Mouse (Mus musculus): Measurements from ENCODE around the gene Exoc6b. TPM values are rescaled to one million over a fixed set of nuclear protein-coding genes. Genes with fewer than 3 reads are reported as not detected.

The Exoc6b gene
- total and polyA plus RNA-seq, 2 experiments from 2014 or later: 37.0 to 43.7 TPM

DNA sequence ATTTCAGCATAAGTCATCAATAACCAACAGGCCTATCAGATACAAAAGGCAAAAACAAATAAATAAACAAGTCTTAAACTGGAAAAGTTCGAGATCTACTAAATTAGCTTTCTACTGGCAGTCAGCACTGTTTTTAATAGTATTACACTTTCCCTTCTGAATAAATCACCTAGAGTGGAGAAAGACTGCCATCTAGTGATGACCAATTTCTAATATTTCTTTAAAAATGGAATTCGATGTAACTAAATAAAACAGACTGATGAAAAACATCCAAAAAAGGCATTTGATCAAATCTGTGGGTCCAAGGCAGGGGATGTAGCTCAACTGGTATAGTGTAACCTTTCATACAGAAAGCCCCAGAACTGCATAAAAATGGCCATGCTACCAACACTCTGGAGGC lies 52.3 kb downstream of the Exoc6b start:
- TF ChIP-seq CTCF (IDR thresholded peaks at IDR 0.05): peak; percentile 80
- Histone ChIP-seq H3K27me3 (ENCODE audit: insufficient read depth, low read length) (no peaks in the 10 kb centered on the region), H3K4me1 (ENCODE audit: insufficient read depth, low read length) (no peaks in the 10 kb centered on the region), H3K9ac (replicated peaks; ENCODE audit: low read length, poor library complexity, severe bottlenecking) (no peak overlapping the region), H3K36me3 (ENCODE audit: insufficient read depth, low read length) (no peaks in the 10 kb centered on the region), H3K4me3 (ENCODE audit: low read depth, low read length) (no peak overlapping the region), H3K27ac (ENCODE audit: low read depth, low read length) (no peak overlapping the region), H3K9me3 (ENCODE audit: low read length) (no peaks in the 10 kb centered on the region), H3K4me2 (ENCODE audit: low read depth, low read length, poor library complexity, severe bottlenecking) (no peak overlapping the region)
- DNase-seq (ENCODE audit: low spot score): peak; percentile 60
- ATAC-seq (ENCODE audit: low FRiP score): no peak
- 30% methylated on average over 2 of the region's 2 CpGs for WGBS

DNA sequence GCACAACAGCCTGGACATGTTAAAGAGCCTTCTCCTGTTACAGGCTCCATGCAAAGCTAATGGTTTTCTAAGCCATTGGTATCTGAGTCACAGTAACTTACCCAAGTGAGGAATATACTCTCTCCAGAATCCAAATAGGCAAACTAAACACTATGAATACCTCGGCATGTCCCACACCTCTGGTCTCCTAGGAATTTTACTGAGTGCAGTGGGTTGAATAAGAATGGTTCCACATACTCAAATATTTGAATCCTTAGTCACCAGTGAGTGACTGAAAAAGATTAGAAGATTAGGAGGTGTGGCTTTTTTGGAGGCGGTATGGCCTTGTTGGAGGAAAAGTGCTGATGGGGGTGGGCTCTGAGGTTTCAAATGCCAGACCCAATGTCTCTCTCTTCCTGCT lies 55.4 kb downstream of the Exoc6b start:
- peaks cover 4% of the 10 kb centered on the region; the same call in 1 of the 2 replicates for H3K36me3 ChIP-seq (ENCODE audit: insufficient read depth, low read length)
- no peaks in the 10 kb centered on the region for H3K9me3 ChIP-seq (ENCODE audit: low read length)
- H3K4me1 ChIP-seq (ENCODE audit: insufficient read depth, low read length): no peaks in the 10 kb centered on the region
- H3K4me3 ChIP-seq (ENCODE audit: low read depth, low read length): no peak overlapping the region
- no peak for TF ChIP-seq CTCF (IDR thresholded peaks at IDR 0.05)
- no peak overlapping the region for H3K9ac ChIP-seq (replicated peaks; ENCODE audit: low read length, poor library complexity, severe bottlenecking)
- WGBS: 88% methylated on average over 2 of the region's 2 CpGs
- no peak overlapping the region for H3K4me2 ChIP-seq (ENCODE audit: low read depth, low read length, poor library complexity, severe bottlenecking)
- no peak for DNase-seq (ENCODE audit: low spot score)
- H3K27me3 ChIP-seq (ENCODE audit: insufficient read depth, low read length): no peaks in the 10 kb centered on the region
- ATAC-seq (ENCODE audit: low FRiP score): no peak
- no peak overlapping the region for H3K27ac ChIP-seq (ENCODE audit: low read depth, low read length)

DNA sequence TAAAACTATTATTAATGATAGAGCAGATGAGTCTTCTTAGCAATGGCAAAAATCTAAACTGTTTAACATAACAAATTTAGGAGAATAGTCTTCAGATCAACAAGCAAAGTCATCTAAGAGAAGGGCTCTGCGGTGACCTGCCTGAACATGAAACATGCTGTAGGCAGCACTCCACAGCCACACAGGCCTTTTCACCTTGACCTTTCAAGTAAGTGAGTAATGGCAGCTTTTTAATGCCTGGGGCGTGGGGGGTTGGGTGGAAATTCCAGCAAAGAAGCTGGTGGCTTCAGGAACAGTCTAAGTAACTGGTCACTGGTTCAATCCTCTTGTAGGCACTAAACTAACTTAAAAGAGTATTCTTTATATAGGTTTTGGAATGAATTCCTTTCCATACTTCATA lies 58.9 kb downstream of the Exoc6b start:
- H3K36me3 ChIP-seq (ENCODE audit: insufficient read depth, low read length): peaks cover 4% of the 10 kb centered on the region; the same call in 1 of the 2 replicates
- H3K9me3 ChIP-seq (ENCODE audit: low read length): no peaks in the 10 kb centered on the region
- H3K4me2 ChIP-seq (ENCODE audit: low read depth, low read length, poor library complexity, severe bottlenecking): no peak overlapping the region
- TF ChIP-seq CTCF (IDR thresholded peaks at IDR 0.05): no peak
- WGBS: 91% methylated on average over 2 of the region's 2 CpGs
- no peaks in the 10 kb centered on the region for H3K4me1 ChIP-seq (ENCODE audit: insufficient read depth, low read length)
- no peak overlapping the region for H3K27ac ChIP-seq (ENCODE audit: low read depth, low read length)
- no peaks in the 10 kb centered on the region for H3K27me3 ChIP-seq (ENCODE audit: insufficient read depth, low read length)
- ATAC-seq (ENCODE audit: low FRiP score) (no peak), DNase-seq (ENCODE audit: low spot score) (no peak)
- no peak overlapping the region for H3K9ac ChIP-seq (replicated peaks; ENCODE audit: low read length, poor library complexity, severe bottlenecking)
- H3K4me3 ChIP-seq (ENCODE audit: low read depth, low read length): no peak overlapping the region

DNA sequence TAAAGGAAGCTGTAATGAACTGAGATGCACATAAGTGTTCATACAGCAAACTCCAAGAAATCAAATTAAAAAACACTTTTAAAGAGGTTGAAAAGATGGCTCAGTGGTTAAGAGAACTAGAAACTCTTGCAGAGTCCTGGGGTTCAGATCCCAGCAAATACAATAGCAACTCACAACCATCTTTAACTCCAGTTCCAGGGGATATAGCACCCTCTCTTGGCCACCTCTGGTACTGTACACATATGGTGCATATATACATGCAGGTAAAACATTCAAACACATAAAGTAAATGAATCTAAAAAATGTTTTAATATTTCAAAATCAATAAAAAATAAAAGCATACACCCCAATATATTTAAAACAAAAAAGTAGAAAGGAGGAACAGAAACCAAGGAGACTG lies 73.9 kb downstream of the Exoc6b start:
- H3K9ac ChIP-seq (replicated peaks; ENCODE audit: low read length, poor library complexity, severe bottlenecking): no peak overlapping the region
- H3K4me1 ChIP-seq (ENCODE audit: insufficient read depth, low read length): no peaks in the 10 kb centered on the region
- no peaks in the 10 kb centered on the region for H3K9me3 ChIP-seq (ENCODE audit: low read length)
- no peak overlapping the region for H3K27ac ChIP-seq (ENCODE audit: low read depth, low read length)
- DNase-seq (ENCODE audit: low spot score) (no peak), ATAC-seq (ENCODE audit: low FRiP score) (no peak)
- H3K36me3 ChIP-seq (ENCODE audit: insufficient read depth, low read length): no peaks in the 10 kb centered on the region
- no peak overlapping the region for H3K4me3 ChIP-seq (ENCODE audit: low read depth, low read length)
- 0 out of 2 replicates have a peak, but pooled peaks have one; percentile 18 for TF ChIP-seq CTCF (IDR thresholded peaks at IDR 0.05)
- no peak overlapping the region for H3K4me2 ChIP-seq (ENCODE audit: low read depth, low read length, poor library complexity, severe bottlenecking)
- H3K27me3 ChIP-seq (ENCODE audit: insufficient read depth, low read length): no peaks in the 10 kb centered on the region

DNA sequence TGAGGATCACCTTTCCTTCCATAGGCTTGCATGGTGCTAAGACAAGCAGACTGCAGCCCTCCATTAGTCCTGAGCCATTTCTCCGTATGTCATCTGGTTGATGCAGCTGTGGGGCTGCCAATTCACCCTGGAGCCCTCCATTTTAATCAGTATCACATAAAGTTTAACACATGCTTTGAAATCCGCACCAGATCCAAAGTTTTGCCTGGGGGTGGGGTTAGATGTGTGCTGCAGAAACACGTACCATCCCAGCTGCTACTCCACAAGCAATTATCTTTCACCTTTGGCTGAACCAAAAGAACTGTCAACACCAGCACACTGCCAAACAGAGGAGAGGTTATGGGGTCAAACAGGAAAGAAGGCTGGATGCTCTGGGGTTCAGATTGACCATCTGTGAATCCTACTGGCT lies 92.7 kb downstream of the Exoc6b start:
- Histone ChIP-seq H3K36me3 (ENCODE audit: insufficient read depth, low read length) (no peaks in the 10 kb centered on the region), H3K9me3 (ENCODE audit: low read length) (no peaks in the 10 kb centered on the region), H3K27ac (ENCODE audit: low read depth, low read length) (no peak overlapping the region), H3K27me3 (ENCODE audit: insufficient read depth, low read length) (no peaks in the 10 kb centered on the region), H3K4me1 (ENCODE audit: insufficient read depth, low read length) (no peaks in the 10 kb centered on the region), H3K4me2 (ENCODE audit: low read depth, low read length, poor library complexity, severe bottlenecking) (no peak overlapping the region), H3K9ac (replicated peaks; ENCODE audit: low read length, poor library complexity, severe bottlenecking) (no peak overlapping the region), H3K4me3 (ENCODE audit: low read depth, low read length) (no peak overlapping the region)
- no peak for ATAC-seq (ENCODE audit: low FRiP score)
- DNase-seq (ENCODE audit: low spot score): peak; percentile 1
- 60% methylated on average over 3 of the region's 3 CpGs for WGBS
- TF ChIP-seq CTCF (IDR thresholded peaks at IDR 0.05): no peak

DNA sequence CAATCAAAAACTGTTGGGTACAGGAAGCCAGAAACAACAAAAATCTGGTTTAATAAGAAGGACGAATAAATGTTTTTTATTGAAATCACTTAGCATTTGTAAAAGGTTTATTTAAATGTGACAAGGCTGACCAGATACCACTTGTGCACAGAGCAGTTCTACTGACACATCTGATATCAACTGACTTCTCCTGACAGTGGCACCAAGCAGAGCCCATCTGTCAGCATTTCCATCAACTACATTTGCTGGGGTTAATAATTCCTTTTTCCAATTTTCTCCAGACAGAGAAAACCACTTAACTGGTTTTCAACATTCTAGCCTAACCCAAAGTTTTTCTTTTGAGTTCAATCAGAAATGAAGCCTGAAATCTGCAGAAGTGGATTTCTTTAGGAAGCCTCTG lies 100.8 kb downstream of the Exoc6b start:
- Histone ChIP-seq H3K4me2 (ENCODE audit: low read depth, low read length, poor library complexity, severe bottlenecking) (no peak overlapping the region), H3K27me3 (ENCODE audit: insufficient read depth, low read length) (no peaks in the 10 kb centered on the region), H3K27ac (ENCODE audit: low read depth, low read length) (no peak overlapping the region), H3K36me3 (ENCODE audit: insufficient read depth, low read length) (no peaks in the 10 kb centered on the region), H3K9ac (replicated peaks; ENCODE audit: low read length, poor library complexity, severe bottlenecking) (no peak overlapping the region), H3K9me3 (ENCODE audit: low read length) (no peaks in the 10 kb centered on the region), H3K4me3 (ENCODE audit: low read depth, low read length) (no peak overlapping the region), H3K4me1 (ENCODE audit: insufficient read depth, low read length) (no peaks in the 10 kb centered on the region)
- no peak for TF ChIP-seq CTCF (IDR thresholded peaks at IDR 0.05)
- ATAC-seq (ENCODE audit: low FRiP score): no peak
- DNase-seq (ENCODE audit: low spot score): no peak
- 85% methylated on average over 1 of the region's 1 CpGs for WGBS
